Mouse (Mus musculus) NIH3T3 (cell line): ENCODE measurements around the gene Galns.
A peak's percentile ranks its signal among the peaks of the same experiment; 100 is the strongest.

Source experiments
- DNase-seq: peaks from one replicate; pipeline ENCODE4 v3.0.0-alpha.2; 2012; ENCODE audit warnings: low read depth

Galns gene

GRCm38 (mm10) chr8:122611295-122612133 lies at the start of gene Galns, which contains the start of gene Trappc2l:
TSS of gene Galns (minus strand) at chr8:122611463.
TSS of gene Trappc2l (plus strand) at chr8:122611640.
- peak; percentile 99 for DNase-seq

GRCm38 (mm10) chr8:122660022-122660421 lies 48.8 kb upstream of the Galns start:
- DNase-seq = no peak

GRCm38 (mm10) chr8:122658807-122659160 lies 47.5 kb upstream of the Galns start:
- DNase-seq = no peak

DNA sequence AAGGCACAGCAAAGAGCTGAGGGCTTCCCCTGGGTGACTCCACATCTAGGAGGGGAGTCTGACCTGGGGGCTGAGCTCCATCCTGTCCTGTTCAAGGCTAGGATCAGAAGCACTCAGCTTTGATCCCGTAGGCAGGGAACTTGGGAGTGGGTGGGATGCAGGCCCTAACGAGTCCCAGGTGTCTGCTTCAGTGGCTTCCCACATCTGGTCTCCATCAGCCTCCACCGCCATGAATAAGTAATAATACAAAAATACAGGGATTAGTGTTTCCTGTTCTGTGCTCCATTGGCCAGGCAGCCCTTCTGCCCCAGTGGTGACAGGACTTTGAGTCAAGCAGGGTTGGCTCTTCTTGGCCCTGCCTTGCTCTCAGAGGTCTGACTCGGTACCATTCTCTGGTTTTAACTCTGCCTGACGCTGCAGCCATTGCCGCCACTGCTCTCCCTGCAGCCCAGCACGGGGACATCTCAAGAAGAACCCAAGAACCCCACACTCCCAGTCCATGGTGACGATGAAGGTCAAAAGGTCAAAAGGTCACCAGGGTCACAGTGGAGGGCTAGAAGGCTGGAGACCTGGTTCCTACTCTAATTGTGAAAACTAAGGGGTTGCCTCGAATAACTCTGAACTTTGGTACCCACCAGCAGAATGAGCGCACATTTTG lies 47.0 kb upstream of the Galns start:
- peak; percentile 63 for DNase-seq

GRCm38 (mm10) chr8:122656056-122656999 lies 45.1 kb upstream of the Galns start:
- DNase-seq = peak; percentile 51

GRCm38 (mm10) chr8:122654768-122655167 lies 43.5 kb upstream of the Galns start:
- no peak for DNase-seq

DNA sequence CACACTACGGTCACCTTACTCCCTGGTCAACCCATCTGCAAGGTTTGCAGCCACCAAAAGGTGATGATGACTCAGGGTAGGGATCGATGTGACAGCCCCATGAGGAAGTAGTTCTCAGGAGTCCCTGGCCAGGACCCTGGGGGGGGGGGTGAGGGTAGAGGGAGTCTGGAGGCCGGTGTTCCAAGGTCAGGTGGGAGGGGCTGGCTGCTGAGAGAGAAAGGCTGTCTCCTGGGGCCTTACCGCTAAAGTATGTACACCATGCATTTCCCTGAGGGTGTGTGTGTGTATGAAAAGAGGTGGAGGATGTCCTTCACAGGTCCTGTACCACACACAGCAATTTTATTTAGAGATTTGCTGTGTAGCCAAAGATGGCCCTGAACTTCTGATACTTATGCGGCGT lies 41.4 kb upstream of the Galns start:
- DNase-seq = no peak

DNA sequence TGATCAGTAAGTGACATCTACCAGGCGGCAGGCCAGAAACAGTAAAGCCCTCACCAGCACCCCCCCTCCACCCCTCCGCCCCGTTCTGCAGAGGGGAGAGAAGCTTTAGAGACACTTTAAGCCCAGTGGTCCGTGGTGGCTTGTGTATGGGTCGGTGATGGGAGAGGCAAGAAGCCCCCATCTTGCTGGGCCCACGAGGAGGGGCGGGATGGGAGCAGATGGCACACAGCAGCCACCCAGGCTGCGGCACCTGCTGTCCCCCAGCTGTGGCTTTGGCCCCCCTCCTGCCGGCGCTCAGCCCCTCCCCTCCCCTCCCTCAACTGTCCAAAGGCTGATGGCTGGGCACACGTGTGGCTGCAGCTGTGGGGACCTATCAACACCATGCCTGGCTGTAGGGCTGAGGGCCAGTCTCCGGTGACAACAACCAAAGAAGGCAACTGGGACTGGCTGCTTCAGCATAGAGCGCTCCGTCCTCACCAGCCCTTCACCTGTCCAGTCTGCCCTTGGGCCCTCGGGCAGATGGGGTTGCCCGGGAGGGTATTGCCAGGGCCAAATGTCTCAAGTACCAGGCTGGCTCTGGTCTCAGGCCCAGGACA lies 40.2 kb upstream of the Galns start:
- no peak for DNase-seq

DNA sequence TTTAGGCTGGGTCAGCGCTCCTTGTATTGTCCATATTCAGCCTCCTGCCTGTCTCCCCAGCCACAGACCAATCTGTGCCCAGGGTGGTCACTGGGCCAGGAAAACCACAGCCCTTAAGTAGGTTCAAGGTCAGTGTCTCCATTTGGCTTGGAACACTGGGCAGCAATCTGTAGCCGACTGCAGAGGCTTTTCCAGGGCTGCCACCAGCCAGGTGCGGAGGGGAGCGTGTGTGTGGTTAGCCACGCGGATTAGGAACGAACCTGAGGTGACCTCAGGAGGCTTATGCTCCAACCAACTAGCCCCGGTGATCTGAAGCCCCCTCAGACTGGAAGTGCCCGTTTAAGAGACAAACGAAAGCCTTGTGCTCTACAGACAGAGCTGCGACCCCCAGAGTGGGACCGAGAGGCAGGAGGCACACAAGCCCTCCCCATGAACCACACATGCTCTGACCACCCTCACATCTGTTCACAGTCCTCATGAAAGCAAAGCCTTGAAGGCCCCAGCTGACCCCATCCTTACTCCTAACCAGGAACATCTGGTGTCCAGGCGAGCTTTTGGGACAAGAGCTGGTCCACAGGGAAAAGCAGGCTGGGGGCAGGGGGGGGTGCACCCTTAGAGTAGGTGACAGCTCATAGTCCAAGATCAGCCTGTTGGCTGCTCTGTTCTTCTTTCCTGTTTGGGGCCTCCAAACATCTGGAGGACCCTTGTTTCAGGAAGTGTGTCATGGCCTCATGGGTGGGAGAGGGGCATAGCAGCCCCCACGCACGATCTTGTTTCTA lies 37.1 kb upstream of the Galns start:
- no peak for DNase-seq

DNA sequence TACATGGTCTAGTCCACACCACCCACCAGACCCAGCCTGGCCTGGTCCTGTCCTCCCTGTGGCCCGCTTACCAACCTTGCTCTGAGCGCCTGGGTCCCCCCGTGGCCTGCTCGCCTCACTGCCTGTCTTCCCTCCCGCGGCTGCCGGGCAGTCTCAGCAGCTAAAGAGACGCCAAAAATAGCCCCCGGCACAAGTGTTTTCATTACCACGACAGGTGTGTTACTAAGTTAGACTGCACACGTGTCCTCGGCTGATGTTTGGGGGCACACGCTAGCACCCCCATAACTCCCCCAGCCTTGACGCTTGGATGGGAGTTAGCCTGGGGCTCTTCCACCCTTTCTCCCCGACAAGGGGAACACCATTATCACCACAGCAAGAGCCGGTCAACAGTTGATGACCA lies 35.1 kb upstream of the Galns start:
- DNase-seq = no peak

- no peak for DNase-seq
Observed at GRCm38 (mm10) chr8:122644175-122644954, 33.1 kb upstream of the Galns start.

DNA sequence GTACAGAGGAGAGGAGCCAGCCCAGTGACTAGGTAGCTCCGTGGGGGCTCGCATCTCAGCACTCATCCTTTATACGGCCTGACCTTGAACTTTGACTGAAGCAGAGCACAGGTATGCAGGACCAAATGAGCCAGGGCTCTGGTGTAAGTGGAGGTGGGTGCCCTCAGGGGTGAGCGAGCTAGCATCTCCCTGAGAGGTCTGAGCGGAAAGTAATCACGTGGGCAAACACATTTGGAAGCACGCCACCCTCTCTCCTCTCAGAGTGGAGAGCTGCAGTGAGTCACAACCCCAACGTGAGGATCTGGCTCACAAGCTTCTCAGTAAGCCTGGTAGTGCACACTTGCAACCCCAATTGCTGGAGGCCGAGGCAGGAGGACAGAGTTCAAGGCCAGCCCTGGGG lies 30.8 kb upstream of the Galns start:
- DNase-seq = peak; percentile 94

DNA sequence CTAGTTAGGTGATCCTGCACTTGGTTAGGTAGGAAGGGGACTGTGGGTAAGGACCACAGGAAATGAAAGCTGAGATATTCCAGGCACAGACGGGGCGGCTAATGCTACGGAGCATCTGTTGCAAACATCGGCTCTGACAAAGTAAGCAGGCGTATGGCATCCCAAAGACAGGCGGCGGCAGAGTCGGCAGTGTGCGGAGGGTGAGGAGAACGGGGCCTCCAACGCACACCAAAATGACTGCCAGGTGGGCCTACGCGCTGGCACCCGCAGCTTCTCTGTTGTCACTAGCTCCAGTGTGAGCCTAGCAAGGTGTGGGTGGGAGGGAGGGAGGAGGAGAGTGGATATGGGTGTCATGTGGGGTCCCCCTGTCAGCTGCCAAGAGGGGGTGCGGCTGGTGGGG lies 30.1 kb upstream of the Galns start:
- DNase-seq = no peak

DNA sequence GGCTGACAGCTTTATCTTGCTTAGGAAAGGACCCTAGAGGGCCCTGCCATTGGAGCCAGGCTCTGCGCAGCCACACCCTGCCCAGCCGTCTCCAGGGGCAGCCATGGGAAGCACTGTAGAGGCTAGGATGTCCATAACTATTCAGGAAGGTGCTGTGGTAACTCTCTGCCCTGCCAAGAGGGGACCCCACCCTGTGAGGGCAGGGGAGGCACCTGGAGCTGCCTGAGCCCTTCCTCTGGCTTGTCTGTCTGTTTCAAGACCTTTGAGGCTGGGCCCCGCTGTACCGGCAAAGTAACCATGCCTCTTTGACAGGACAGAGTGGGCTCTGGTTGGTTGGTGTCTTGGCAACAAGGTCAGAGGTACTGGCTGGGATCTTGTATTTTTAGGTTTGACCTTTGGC lies 29.6 kb upstream of the Galns start:
- no peak for DNase-seq

DNA sequence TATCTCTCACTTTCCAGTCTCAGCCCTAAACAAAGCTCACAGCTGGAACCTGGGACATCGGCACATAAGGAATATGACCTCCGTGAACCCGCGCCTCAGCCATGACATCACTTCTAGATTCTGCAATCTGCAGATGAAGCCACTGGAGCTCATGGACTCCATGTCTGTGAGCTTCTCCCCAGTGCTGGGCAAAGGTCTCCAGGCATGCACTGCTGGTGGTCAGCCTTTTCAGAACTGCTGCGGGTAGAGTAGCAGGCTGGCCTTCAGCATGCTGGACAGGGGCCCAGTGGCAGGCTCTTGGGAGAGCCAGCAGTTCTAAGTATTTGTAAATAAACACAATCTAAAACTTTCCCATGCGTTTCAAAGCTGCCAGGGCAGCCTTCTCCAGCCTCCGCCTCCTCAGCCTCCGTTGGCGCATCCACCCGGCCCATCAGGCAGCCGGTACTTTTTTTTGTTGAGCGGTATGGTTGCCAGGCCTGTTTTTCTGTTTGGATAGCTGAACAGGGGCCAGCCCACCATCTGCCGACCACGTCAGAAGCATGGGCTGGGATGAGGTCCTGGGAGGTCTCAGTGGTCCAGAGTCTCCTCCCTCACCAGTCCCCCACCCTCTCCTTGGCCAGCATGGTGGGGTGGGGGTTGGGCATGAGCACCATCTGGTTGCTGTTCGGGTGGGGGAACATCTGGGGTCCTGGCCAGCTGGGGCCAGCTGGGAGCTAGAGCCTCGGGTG lies 28.4 kb upstream of the Galns start:
- peak; percentile 82 for DNase-seq

GRCm38 (mm10) chr8:122638601-122639000 lies 27.3 kb upstream of the Galns start:
- no peak for DNase-seq

- no peak for DNase-seq
Observed at GRCm38 (mm10) chr8:122637230-122637629, 26.0 kb upstream of the Galns start.

GRCm38 (mm10) chr8:122636803-122637175 lies 25.5 kb upstream of the Galns start:
- DNase-seq = no peak

DNA sequence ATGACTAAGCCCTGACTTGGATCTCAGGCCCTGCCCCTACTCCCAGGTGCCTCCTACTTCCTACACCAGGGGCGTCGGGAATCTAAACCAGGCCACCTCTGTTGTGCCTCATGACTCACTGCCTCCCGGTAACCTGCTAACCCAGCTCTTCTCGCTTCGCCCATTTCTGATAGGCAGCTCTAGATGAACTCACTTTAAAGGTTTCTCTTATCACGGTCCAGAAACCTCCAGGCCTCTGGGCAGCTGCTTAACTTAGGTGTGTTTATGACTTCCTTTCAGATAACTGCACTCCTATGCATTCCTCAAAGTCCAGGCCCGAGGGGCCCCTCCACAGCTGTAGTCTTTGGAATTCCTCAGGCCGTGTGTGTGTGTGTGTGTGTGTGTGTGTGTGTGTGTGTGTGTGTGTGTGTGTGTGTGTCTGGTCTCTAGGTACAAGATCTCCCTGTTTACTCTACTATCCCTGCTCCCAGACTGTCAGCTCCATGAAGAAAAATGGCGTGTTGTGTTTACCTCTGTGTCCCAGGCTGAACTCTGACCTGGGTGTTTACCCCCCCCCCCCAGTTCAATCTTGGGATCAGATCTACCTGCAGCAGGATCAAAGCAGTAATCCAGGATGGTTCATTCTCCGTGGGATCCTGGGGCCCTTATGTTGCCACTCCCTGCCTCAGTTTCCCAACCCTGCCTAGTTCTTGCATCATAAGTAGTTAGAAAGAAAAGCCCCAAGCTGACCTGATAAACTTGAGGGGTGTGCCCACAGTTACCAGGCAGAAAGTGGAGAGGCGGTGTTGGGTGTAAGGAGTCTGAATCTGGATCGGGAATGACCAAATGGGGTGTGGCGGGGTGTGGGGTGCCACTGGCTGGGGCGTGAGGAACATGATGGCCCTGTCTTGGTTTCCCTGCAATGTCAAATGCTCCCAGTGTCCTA lies 24.9 kb upstream of the Galns start:
- DNase-seq = no peak
